Mouse (Mus musculus) heart, postnatal 0 days (tissue): ENCODE measurements around the gene Zdhhc13. TPM values are rescaled to one million over a fixed set of nuclear protein-coding genes. Genes with fewer than 3 reads are reported as not detected.

Experiments
- ATAC-seq: fragments of 200-750 bp; cut with Nextera tagmentation; 2 replicates; pipeline ENCODE4 v1.8.0; 2017; ENCODE audit warnings: low read depth, moderate number of reproducible peaks, moderate library complexity; ENCODE audit not compliant: insufficient read depth
- DNase-seq: peaks from one replicate; pipeline ENCODE4 v3.0.0-alpha.2; 2016; ENCODE audit warnings: low spot score
- H3K27ac ChIP-seq: fragments of 300-500 bp; sonication (generic); 2 replicates; pipeline ENCODE4 v1.5.1; 2014; ENCODE audit warnings: low read depth, mild to moderate bottlenecking
- H3K27me3 ChIP-seq: fragments of 300-500 bp; sonication (generic); 2 replicates; pipeline ENCODE4 v1.6.1; 2014; ENCODE audit warnings: low read length, mixed read lengths; ENCODE audit not compliant: control insufficient read depth, insufficient read depth
- H3K36me3 ChIP-seq: fragments of 300-500 bp; sonication (generic); replicated peaks from 2 replicates; pipeline ENCODE4 v1.6.1; 2014; ENCODE audit warnings: low read length, mixed read lengths; ENCODE audit not compliant: control insufficient read depth, insufficient read depth
- H3K4me1 ChIP-seq: fragments of 300-500 bp; sonication (generic); 2 replicates; pipeline ENCODE4 v1.6.1; 2014; ENCODE audit warnings: antibody characterized with exemption; ENCODE audit not compliant: control insufficient read depth, insufficient read depth
- H3K4me2 ChIP-seq: fragments of 300-500 bp; sonication (generic); 2 replicates; pipeline ENCODE4 v1.6.1; 2014; ENCODE audit warnings: low read depth, mild to moderate bottlenecking, low read length, moderate library complexity
- H3K4me3 ChIP-seq: fragments of 300-500 bp; sonication (generic); 2 replicates; pipeline ENCODE4 v1.5.1; 2014; ENCODE audit warnings: low read depth, low read length
- H3K9ac ChIP-seq: fragments of 300-500 bp; sonication (generic); replicated peaks from 2 replicates; pipeline ENCODE4 v1.6.1; 2014; ENCODE audit warnings: low read depth, low read length, mixed read lengths
- H3K9me3 ChIP-seq: fragments of 300-500 bp; sonication (generic); replicated peaks from 2 replicates; pipeline ENCODE4 v1.6.1; 2016; ENCODE audit warnings: low read length; ENCODE audit not compliant: control insufficient read depth
- CTCF ChIP-seq: IDR thresholded peaks from 2 replicates; pipeline ENCODE4 v1.5.1; 2016; ENCODE audit warnings: antibody characterized with exemption, control low read depth, low read depth
- EP300 ChIP-seq: IDR thresholded peaks from 2 replicates; pipeline ENCODE4 v1.6.1; 2016; ENCODE audit warnings: antibody characterized with exemption, low read depth
- WGBS: fragments of 180-500 bp; shearing (Covaris S2); extraction: QIAGEN DNeasy Blood & Tissue Kit; methylation state at CpG from one replicate; pipeline ENCODE4 v1.1.7; 2014; 5-methylcytosine and 5-hydroxymethylcytosine counted together
- polyA plus RNA-seq: library from polyadenylated mRNA; unstranded; fragments of >200 nt; fragmentation: Nextera tagmentation; extraction: Ambion mirVana; gene quantifications from 2 replicates; pipeline ENCODE4 v1.2.1, GENCODE M21; 2015
- total RNA-seq: library from RNA; depleted of rRNA; stranded (reverse); fragments of >200 nt; gene quantifications from 2 replicates; pipeline ENCODE4 v1.2.3, GENCODE M21; 2014; ENCODE audit warnings: low replicate concordance

The Zdhhc13 gene
- total and polyA plus RNA-seq, 2 experiments from 2014 or later = 29.5 to 58.5 TPM

DNA sequence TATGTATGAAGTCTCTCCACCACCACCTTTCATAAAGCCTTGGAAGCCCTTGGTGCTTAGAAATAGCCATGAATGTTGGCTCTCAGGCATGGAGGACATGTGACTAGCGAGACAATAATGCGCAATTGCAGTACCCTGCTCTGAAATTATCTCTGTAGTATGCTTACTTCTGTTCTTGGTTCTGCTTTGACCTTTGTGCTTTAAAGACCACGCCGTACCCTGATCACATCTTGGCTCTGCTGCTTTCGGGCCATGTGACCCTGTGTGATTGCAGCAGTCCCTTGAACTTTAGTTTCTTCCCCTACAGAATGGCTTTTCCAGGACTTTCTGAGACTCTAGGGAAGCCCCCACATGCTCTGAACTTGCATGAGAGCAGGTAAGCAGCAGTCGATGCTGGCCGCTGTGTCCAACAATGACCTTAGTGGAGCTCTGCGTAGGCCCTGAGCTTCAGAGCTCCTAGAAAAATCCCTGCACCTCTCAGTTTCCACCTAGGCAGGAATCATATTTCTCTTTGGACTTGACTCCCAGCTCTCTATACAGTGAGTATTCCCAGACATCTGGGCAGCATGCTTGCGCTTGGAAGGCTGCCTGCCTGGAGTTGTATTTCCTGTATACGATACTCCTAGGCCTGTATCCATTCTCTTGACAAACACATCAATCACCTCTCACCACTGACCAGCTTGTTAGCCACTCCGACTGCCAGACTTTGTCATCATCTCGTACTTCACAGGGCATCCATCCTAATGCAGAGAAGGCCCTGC is 56.6 kb downstream of the Zdhhc13 start:
- Histone ChIP-seq H3K27ac (peak overlapping the region; percentile 94), H3K4me1 (peaks cover 11% of the 10 kb centered on the region; the same call in 1 of the 2 replicates), H3K4me3 (peak overlapping the region; percentile 51), H3K9me3 (no peaks in the 10 kb centered on the region), H3K27me3 (no peaks in the 10 kb centered on the region), H3K36me3 (no peaks in the 10 kb centered on the region), H3K4me2 (peak overlapping the region; percentile 72), H3K9ac (peak overlapping the region; percentile 68)
- DNase-seq (no peak), ATAC-seq (peak; percentile 12; the same call in 1 of the 2 replicates)
- 34% methylated on average over 12 of the region's 12 CpGs for WGBS
- no peak for TF ChIP-seq EP300
- TF ChIP-seq CTCF = no peak

DNA sequence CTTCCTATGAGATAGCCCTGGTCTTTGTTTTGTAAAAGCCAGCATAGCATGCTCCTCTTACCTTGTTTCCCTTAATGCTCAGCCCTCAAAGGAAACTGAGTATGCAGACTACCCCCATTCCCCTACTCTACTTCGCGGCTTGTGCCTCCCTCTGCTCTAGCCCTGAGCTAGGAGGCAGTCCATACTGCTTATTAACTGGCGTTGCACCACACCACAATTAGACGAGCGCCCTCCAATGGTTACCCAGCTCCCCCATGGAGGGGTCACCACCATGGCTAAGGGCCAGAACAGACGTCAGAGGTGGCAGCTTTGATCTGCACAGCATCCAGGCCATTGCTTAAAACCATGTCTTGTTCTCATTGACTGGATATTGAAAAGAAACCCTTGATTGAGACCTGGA is 58.0 kb downstream of the Zdhhc13 start:
- DNase-seq (peak; percentile 61), ATAC-seq (peak; percentile 69)
- H3K4me3 ChIP-seq = peak overlapping the region; percentile 51
- peak overlapping the region; percentile 68 for H3K9ac ChIP-seq
- no peaks in the 10 kb centered on the region for H3K27me3 ChIP-seq
- WGBS = 35% methylated on average over 6 of the region's 6 CpGs
- H3K27ac ChIP-seq = peak overlapping the region; percentile 94
- no peaks in the 10 kb centered on the region for H3K9me3 ChIP-seq
- H3K4me1 ChIP-seq = 0 out of 2 replicates have a peak, but pooled peaks cover 7% of the 10 kb centered on the region
- TF ChIP-seq CTCF (peak; percentile 67), EP300 (no peak)
- H3K4me2 ChIP-seq = peak overlapping the region; percentile 72
- no peaks in the 10 kb centered on the region for H3K36me3 ChIP-seq

DNA sequence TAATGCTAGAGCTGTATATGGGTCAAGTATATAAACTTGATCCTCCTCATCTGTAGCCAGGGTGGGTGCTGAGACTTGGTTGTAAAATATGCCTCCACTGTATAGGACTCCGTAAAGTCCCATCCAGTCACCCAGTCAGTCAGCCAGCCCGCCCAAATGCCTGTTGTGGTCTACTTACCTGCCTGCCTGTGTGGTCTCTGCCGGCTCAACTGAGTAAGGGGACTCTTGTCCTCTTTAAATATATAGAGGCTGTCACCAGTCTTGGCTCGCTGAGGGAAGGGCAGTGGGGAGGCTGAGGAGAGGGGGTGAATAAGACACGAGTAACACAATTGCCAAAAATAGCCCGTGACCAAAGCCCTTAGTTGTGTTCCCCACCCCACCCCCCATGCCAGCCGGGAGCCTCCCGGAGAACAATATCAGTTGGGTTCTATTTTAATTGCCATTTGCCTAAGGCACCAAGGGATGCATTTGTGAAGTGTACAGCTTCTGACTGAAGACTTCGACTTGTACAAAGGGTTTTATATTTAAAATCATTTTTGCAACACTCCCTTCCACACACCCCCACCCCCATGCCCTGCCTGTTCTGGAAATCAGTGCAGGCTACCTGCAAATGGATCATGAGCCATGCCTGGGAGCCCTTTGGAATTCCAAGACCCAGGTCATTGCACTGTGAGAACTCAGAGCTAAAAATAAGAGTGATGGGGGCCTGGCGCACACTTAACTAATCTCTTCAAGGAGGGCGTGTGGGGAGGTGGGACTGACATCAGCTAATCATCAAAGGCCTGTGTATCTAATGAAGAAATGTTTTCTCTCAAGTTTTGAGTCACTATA is 59.2 kb downstream of the Zdhhc13 start, which contains the start of gene Csrp3:
Csrp3 (minus strand) TSS at position 214 of the 831 bp plus-strand sequence.
- Histone ChIP-seq H3K4me1 (peaks cover 6% of the 10 kb centered on the region; the same call in 1 of the 2 replicates), H3K27me3 (no peaks in the 10 kb centered on the region), H3K9ac (peak within 1 kb of the TSS; percentile 68), H3K27ac (peak within 1 kb of the TSS; percentile 94), H3K4me2 (peak within 1 kb of the TSS; percentile 72), H3K4me3 (peak within 1 kb of the TSS; percentile 51), H3K36me3 (no peaks in the 10 kb centered on the region), H3K9me3 (no peaks in the 10 kb centered on the region)
- ATAC-seq (peak; percentile 88), DNase-seq (peak; percentile 95)
- WGBS = 24% methylated on average over 11 of the region's 11 CpGs
- no peak for TF ChIP-seq CTCF
- peak; percentile 91 for TF ChIP-seq EP300

DNA sequence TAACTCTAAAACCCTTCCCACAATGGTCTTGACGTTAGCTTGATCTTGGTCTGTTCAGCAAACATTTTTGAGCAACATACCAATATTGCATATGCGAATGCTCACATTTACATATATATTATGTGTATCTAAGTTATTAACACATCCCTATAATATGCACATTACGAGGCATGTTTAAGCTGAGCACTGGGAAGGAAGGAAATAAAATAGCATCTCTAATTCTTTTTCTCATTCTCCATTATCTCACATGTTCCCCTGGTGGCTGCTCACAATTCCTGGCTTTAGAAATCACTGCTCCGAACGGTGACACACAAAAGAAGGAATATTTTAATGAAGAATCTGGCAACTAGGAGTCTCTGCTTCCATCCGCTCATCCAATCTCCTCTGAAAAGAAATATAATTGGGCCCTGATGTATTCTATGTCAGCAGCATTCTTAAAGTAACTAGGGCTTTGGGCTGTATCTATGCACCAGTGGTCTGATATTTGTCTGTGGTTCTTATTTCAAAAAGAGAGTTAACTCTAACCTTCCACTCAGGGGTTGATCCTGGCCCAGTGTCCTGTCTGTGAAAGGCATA is 62.8 kb downstream of the Zdhhc13 start:
- ATAC-seq = no peak
- Histone ChIP-seq H3K9me3 (no peaks in the 10 kb centered on the region), H3K36me3 (no peaks in the 10 kb centered on the region), H3K27me3 (no peaks in the 10 kb centered on the region), H3K4me2 (no peak overlapping the region), H3K4me3 (no peak overlapping the region), H3K4me1 (peaks cover 27% of the 10 kb centered on the region), H3K27ac (no peak overlapping the region), H3K9ac (no peak overlapping the region)
- 73% methylated on average over 6 of the region's 6 CpGs for WGBS
- TF ChIP-seq CTCF = no peak
- no peak for TF ChIP-seq EP300
- no peak for DNase-seq

DNA sequence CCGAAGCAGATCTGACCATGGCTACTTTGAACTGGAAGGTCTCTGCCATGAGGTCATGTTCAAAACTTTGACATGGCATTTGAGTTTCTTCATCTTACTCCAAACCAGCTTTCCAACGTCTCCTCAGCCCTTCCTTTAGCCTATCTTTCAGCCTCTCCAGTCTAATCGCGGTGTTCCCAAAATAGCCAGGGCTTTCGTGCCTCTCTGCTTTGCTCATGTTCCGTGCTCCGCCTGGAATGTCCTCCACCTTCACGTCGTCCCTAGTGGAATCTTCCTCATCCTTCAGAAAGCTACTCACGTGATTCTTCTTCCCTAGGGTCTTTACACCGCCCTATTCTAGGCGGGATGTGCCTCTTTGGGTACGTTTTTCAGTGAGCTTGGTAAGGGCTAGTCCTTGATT is 64.7 kb downstream of the Zdhhc13 start:
- no peak overlapping the region for H3K4me3 ChIP-seq
- H3K27me3 ChIP-seq = no peaks in the 10 kb centered on the region
- TF ChIP-seq CTCF = no peak
- TF ChIP-seq EP300 = no peak
- no peaks in the 10 kb centered on the region for H3K9me3 ChIP-seq
- peak overlapping the region; percentile 83 for H3K27ac ChIP-seq
- H3K36me3 ChIP-seq = no peaks in the 10 kb centered on the region
- H3K9ac ChIP-seq = no peak overlapping the region
- ATAC-seq (peak; percentile 57), DNase-seq (peak; percentile 66)
- peak overlapping the region; percentile 10; the same call in 1 of the 2 replicates for H3K4me2 ChIP-seq
- 24% methylated on average over 13 of the region's 13 CpGs for WGBS
- peaks cover 28% of the 10 kb centered on the region for H3K4me1 ChIP-seq
